Mouse (Mus musculus): ENCODE results near the gene Pygo1.

GRCm38 (mm10) chr9:72902611-72903010, 22.8 kb upstream of the Pygo1 start:
- no peak for TF ChIP-seq CTCF (IDR thresholded peaks at IDR 0.05; ENCODE audit: low read depth, low read length)
- no peak for TF ChIP-seq POLR2A (IDR thresholded peaks at IDR 0.05; ENCODE audit: borderline replicate concordance, low read depth, low read length)

Data from bone marrow macrophage, adult 2 months (primary cell).